Mouse (Mus musculus): Measurements from ENCODE around the gene Sbk3.

DNA sequence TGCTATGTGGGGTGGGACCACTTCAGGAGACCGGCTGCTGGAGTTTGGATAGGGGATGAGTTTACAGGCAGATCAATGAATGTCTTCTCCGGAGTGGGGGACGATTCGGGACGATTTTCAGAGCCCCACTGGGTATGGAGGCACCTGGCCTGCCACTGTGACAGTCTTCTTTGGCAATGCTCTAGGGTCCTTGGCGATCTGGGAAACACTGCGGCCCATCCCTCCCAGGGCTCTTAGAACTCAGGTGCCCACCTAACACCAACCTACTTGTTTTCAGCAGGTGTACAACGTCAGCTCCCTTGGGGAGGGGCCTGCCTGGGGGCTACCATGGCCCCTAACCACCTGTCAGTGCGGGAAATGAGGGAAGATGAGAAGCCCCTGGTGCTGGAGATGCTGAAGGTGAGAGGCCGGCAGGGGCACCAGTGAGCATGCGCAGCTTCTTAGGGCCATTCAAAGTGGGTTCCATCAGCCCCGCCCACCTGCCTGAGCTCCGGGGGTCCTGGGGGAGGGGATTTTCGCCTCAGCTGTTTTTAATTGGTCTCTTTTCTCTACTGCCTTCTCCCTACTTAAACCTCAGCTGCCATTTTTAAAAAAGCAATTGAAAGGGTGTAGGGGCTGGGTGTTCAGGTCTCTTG is 47.9 kb downstream of the Sbk3 start:
- TF ChIP-seq CTCF (IDR thresholded peaks at IDR 0.05; ENCODE audit: extremely low read depth, insufficient read depth, insufficient read length, insufficient replicate concordance): no peak
- TF ChIP-seq POLR2A (IDR thresholded peaks at IDR 0.05; ENCODE audit: low read depth, low read length): no peak

Measured in spleen, adult 2 months (tissue).